Mouse (Mus musculus) E14TG2a.4 (cell line): Measurements from ENCODE around the gene Pcbp3.

Experiments
- CTCF ChIP-seq: conservative IDR thresholded peaks from 2 replicates; pipeline ENCODE4 v1.5.1; 2014; ENCODE audit warnings: low read length
- NANOG ChIP-seq: IDR thresholded peaks from 2 replicates; pipeline ENCODE4 v1.6.1; 2014; ENCODE audit warnings: borderline replicate concordance, low read length, mixed read lengths

GRCm38 (mm10) chr10:76832841-76833240 lies 128.8 kb downstream of the Pcbp3 start:
- no peak for TF ChIP-seq CTCF
- TF ChIP-seq NANOG: no peak
